Mouse (Mus musculus) CH12.LX (cell line): ENCODE results near the gene Mettl16. TPM values are rescaled to one million over a fixed set of nuclear protein-coding genes. Genes with fewer than 3 reads are reported as not detected.

Experiments
- DNase-seq: peaks from one replicate; pipeline ENCODE4 v3.0.0-alpha.2; 2013; ENCODE audit errors: extremely low read depth
- H3K27ac ChIP-seq: 2 replicates; pipeline ENCODE4 v1.5.1; 2012; ENCODE audit warnings: low read depth, mild to moderate bottlenecking, control low read depth, moderate library complexity; ENCODE audit not compliant: insufficient read depth
- H3K27me3 ChIP-seq: replicated peaks from 2 replicates; pipeline ENCODE3; 2012; ENCODE audit warnings: inconsistent platforms
- H3K36me3 ChIP-seq, 2 experiments: replicated peaks in 1 of 2; 2 replicates each; pipeline versions ENCODE3 to v1.6.1; 2012; ENCODE audit warnings: inconsistent platforms in 1 of 2, low read length in 1 of 2, mild to moderate bottlenecking in 1 of 2, mixed read lengths in 1 of 2, moderate library complexity in 1 of 2; ENCODE audit not compliant: control insufficient read depth in 1 of 2, insufficient read depth in 1 of 2
- H3K4me1 ChIP-seq, 2 experiments: 2 replicates each; pipeline ENCODE4 v1.6.1; 2012; ENCODE audit warnings: inconsistent platforms in 1 of 2, moderate library complexity in 1 of 2; ENCODE audit not compliant: insufficient read depth in 2 of 2, control insufficient read depth in 1 of 2
- H3K4me2 ChIP-seq: 2 replicates; pipeline ENCODE4 v1.6.1; 2012; ENCODE audit warnings: low read depth, mild to moderate bottlenecking, control low read depth; ENCODE audit not compliant: poor library complexity, insufficient read depth, severe bottlenecking
- H3K4me3 ChIP-seq, 3 experiments: fragments of 150-350 bp in 1 of 3; sonication (generic) in 1 of 3; replicated peaks in 1 of 3; 2 replicates each; pipeline versions ENCODE3 to v1.5.1; 2011 to 2012; ENCODE audit warnings: low read depth in 2 of 3, low read length in 2 of 3, mild to moderate bottlenecking in 2 of 3, moderate library complexity in 2 of 3, control low read depth in 1 of 3, improper control_type of control experiment in 1 of 3, inconsistent platforms in 1 of 3, mixed read lengths in 1 of 3; ENCODE audit not compliant: poor library complexity in 1 of 3
- H3K79me2 ChIP-seq: replicated peaks from 2 replicates; pipeline ENCODE4 v1.6.1; 2012; ENCODE audit warnings: mild to moderate bottlenecking, moderate library complexity; ENCODE audit not compliant: control insufficient read depth, poor library complexity, insufficient read depth, severe bottlenecking; ENCODE audit errors: extremely low read depth
- H3K9ac ChIP-seq: 2 replicates; pipeline ENCODE4 v1.6.1; 2012; ENCODE audit warnings: low read depth, mild to moderate bottlenecking, control low read depth, moderate library complexity; ENCODE audit not compliant: insufficient read depth
- H3K9me3 ChIP-seq: replicated peaks from 2 replicates; pipeline ENCODE3; 2012; ENCODE audit warnings: low read length, inconsistent platforms, mixed read lengths
- BHLHE40 ChIP-seq: IDR thresholded peaks from 2 replicates; pipeline ENCODE4 v1.6.1; 2011; ENCODE audit warnings: mild to moderate bottlenecking, low read depth, low read length, improper control_type of control experiment
- CHD1 ChIP-seq: IDR thresholded peaks from 2 replicates; pipeline ENCODE4 v1.6.1; 2012; ENCODE audit warnings: low read depth, low read length, improper control_type of control experiment, inconsistent platforms
- CHD2 ChIP-seq: IDR thresholded peaks from 2 replicates; pipeline ENCODE4 v1.6.1; 2011; ENCODE audit warnings: low read length, improper control_type of control experiment
- CTCF ChIP-seq, 2 experiments: IDR thresholded peaks in 1 of 2; conservative IDR thresholded peaks in 1 of 2; 2 replicates each; pipeline ENCODE4 v1.5.1; 2011 to 2012; ENCODE audit warnings: low read depth in 2 of 2, low read length in 2 of 2, improper control_type of control experiment in 1 of 2, inconsistent platforms in 1 of 2, mild to moderate bottlenecking in 1 of 2, moderate library complexity in 1 of 2
- E2F4 ChIP-seq: IDR thresholded peaks from 2 replicates; pipeline ENCODE4 v1.6.1; 2011; ENCODE audit warnings: low read depth, low read length, improper control_type of control experiment; ENCODE audit not compliant: insufficient replicate concordance
- ELF1 ChIP-seq: IDR thresholded peaks from 2 replicates; pipeline ENCODE4 v1.6.1; 2014; ENCODE audit warnings: low read depth, mild to moderate bottlenecking, inconsistent platforms, low read length, improper control_type of control experiment
- EP300 ChIP-seq: IDR thresholded peaks from 2 replicates; pipeline ENCODE4 v1.6.1; 2011; ENCODE audit warnings: low read length, improper control_type of control experiment
- ETS1 ChIP-seq: conservative IDR thresholded peaks from 2 replicates; pipeline ENCODE4 v1.6.1; 2012; ENCODE audit warnings: low read depth, mild to moderate bottlenecking, inconsistent platforms, low read length, improper control_type of control experiment, moderate library complexity
- GABPA ChIP-seq: IDR thresholded peaks from 2 replicates; pipeline ENCODE4 v1.6.1; 2012; ENCODE audit warnings: low read depth, low read length, improper control_type of control experiment, inconsistent platforms; ENCODE audit not compliant: insufficient replicate concordance
- HCFC1 ChIP-seq: IDR thresholded peaks from 2 replicates; pipeline ENCODE4 v1.6.1; 2012; ENCODE audit warnings: low read depth, mild to moderate bottlenecking, inconsistent platforms, low read length, improper control_type of control experiment
- IRF4 ChIP-seq: IDR thresholded peaks from 2 replicates; pipeline ENCODE4 v1.6.1; 2014; ENCODE audit warnings: low read depth, mild to moderate bottlenecking, inconsistent platforms, low read length, improper control_type of control experiment
- JUN ChIP-seq: IDR thresholded peaks from 2 replicates; pipeline ENCODE4 v1.6.1; 2011; ENCODE audit warnings: low read depth, mild to moderate bottlenecking, low read length, improper control_type of control experiment, moderate library complexity; ENCODE audit not compliant: insufficient read depth
- JUND ChIP-seq: conservative IDR thresholded peaks from 2 replicates; pipeline ENCODE4 v1.6.1; 2011; ENCODE audit warnings: low read depth, low read length, improper control_type of control experiment
- KAT2A ChIP-seq: IDR thresholded peaks from 2 replicates; pipeline ENCODE4 v1.6.1; 2012; ENCODE audit warnings: low read length, improper control_type of control experiment, inconsistent platforms; ENCODE audit not compliant: insufficient replicate concordance
- MAFK ChIP-seq: IDR thresholded peaks from 2 replicates; pipeline ENCODE4 v1.6.1; 2011; ENCODE audit warnings: low read length, improper control_type of control experiment; ENCODE audit not compliant: insufficient replicate concordance
- MAX ChIP-seq: IDR thresholded peaks from 2 replicates; pipeline ENCODE4 v1.6.1; 2011; ENCODE audit warnings: low read length, improper control_type of control experiment
- MAZ ChIP-seq: IDR thresholded peaks from 2 replicates; pipeline ENCODE4 v1.6.1; 2012; ENCODE audit warnings: low read depth, mild to moderate bottlenecking, inconsistent platforms, low read length, improper control_type of control experiment, moderate library complexity
- MEF2A ChIP-seq: IDR thresholded peaks from 2 replicates; pipeline ENCODE4 v1.6.1; 2014; ENCODE audit warnings: low read depth, mild to moderate bottlenecking, inconsistent platforms, low read length, improper control_type of control experiment, borderline replicate concordance
- MXI1 ChIP-seq: IDR thresholded peaks from 2 replicates; pipeline ENCODE4 v1.6.1; 2011; ENCODE audit warnings: mild to moderate bottlenecking, low read depth, low read length, improper control_type of control experiment
- MYC ChIP-seq: IDR thresholded peaks from 2 replicates; pipeline ENCODE4 v1.6.1; 2011; ENCODE audit warnings: low read depth, mild to moderate bottlenecking, improper control_type of control experiment, low read length
- NELFE ChIP-seq: IDR thresholded peaks from 2 replicates; pipeline ENCODE4 v1.6.1; 2011; ENCODE audit warnings: low read depth, low read length, improper control_type of control experiment
- NRF1 ChIP-seq: IDR thresholded peaks from 2 replicates; pipeline ENCODE4 v1.6.1; 2014; ENCODE audit warnings: low read depth, mild to moderate bottlenecking, inconsistent platforms, low read length, improper control_type of control experiment, moderate library complexity
- PAX5 ChIP-seq: IDR thresholded peaks from 2 replicates; pipeline ENCODE4 v1.6.1; 2012; ENCODE audit warnings: low read length, inconsistent platforms, mixed read lengths
- POLR2A ChIP-seq: IDR thresholded peaks from 2 replicates; pipeline ENCODE4 v1.6.1; 2011; ENCODE audit warnings: low read depth, mild to moderate bottlenecking, improper control_type of control experiment, low read length
- POLR2AphosphoS2 ChIP-seq: IDR thresholded peaks from 2 replicates; pipeline ENCODE4 v1.6.1; 2011; ENCODE audit warnings: low read depth, low read length, improper control_type of control experiment
- RAD21 ChIP-seq: IDR thresholded peaks from 2 replicates; pipeline ENCODE4 v1.6.1; 2011; ENCODE audit warnings: low read depth, mild to moderate bottlenecking, low read length, improper control_type of control experiment, moderate library complexity
- RCOR1 ChIP-seq: conservative IDR thresholded peaks from 2 replicates; pipeline ENCODE4 v1.6.1; 2012; ENCODE audit warnings: low read depth, mild to moderate bottlenecking, inconsistent platforms, low read length, improper control_type of control experiment
- SIN3A ChIP-seq: IDR thresholded peaks from 2 replicates; pipeline ENCODE4 v1.6.1; 2012; ENCODE audit warnings: low read length, improper control_type of control experiment, inconsistent platforms
- SMC3 ChIP-seq: IDR thresholded peaks from 2 replicates; pipeline ENCODE4 v1.6.1; 2011; ENCODE audit warnings: low read depth, low read length, improper control_type of control experiment
- TBP ChIP-seq: conservative IDR thresholded peaks from 2 replicates; pipeline ENCODE4 v1.6.1; 2011; ENCODE audit warnings: low read depth, low read length, improper control_type of control experiment
- TCF12 ChIP-seq: IDR thresholded peaks from 2 replicates; pipeline ENCODE4 v1.6.1; 2014; ENCODE audit warnings: low read depth, mild to moderate bottlenecking, inconsistent platforms, low read length, improper control_type of control experiment
- UBTF ChIP-seq: IDR thresholded peaks from 2 replicates; pipeline ENCODE4 v1.6.1; 2012; ENCODE audit warnings: low read depth, mild to moderate bottlenecking, inconsistent platforms, low read length, improper control_type of control experiment, moderate library complexity
- USF1 ChIP-seq: IDR thresholded peaks from 2 replicates; pipeline ENCODE4 v1.6.1; 2014; ENCODE audit warnings: low read depth, mild to moderate bottlenecking, inconsistent platforms, low read length, improper control_type of control experiment
- USF2 ChIP-seq: conservative IDR thresholded peaks from 2 replicates; pipeline ENCODE4 v1.6.1; 2011; ENCODE audit warnings: low read depth, low read length, improper control_type of control experiment
- ZC3H11A ChIP-seq: IDR thresholded peaks from 2 replicates; pipeline ENCODE4 v1.6.1; 2012; ENCODE audit warnings: low read depth, mild to moderate bottlenecking, inconsistent platforms, low read length, improper control_type of control experiment
- ZKSCAN1 ChIP-seq: IDR thresholded peaks from 2 replicates; pipeline ENCODE4 v1.6.1; 2012; ENCODE audit warnings: low read depth, inconsistent platforms, low read length, improper control_type of control experiment, borderline replicate concordance
- ZMIZ1 ChIP-seq: IDR thresholded peaks from 2 replicates; pipeline ENCODE4 v1.6.1; 2012; ENCODE audit warnings: low read depth, mild to moderate bottlenecking, inconsistent platforms, low read length, improper control_type of control experiment
- ZNF384 ChIP-seq: IDR thresholded peaks from 2 replicates; pipeline ENCODE4 v1.6.1; 2012; ENCODE audit warnings: low read depth, low read length, improper control_type of control experiment, inconsistent platforms
- dilution Hi-C: fragments of 300-500 bp; cut with MboI; formaldehyde crosslinking; loops from 2 replicates; pipeline ENCODE4 v1.14.3; 2020; ENCODE audit warnings: low sequenced_read_pairs; ENCODE audit not compliant: extremely low pct_unique_long_range_greater_than_20kb, extremely low pct_ligation_motif_present
- in situ Hi-C: fragments of 300-500 bp; cut with MboI; formaldehyde crosslinking; loops from 3 replicates; pipeline ENCODE4 v1.14.3; 2019; ENCODE audit warnings: low sequenced_read_pairs, low pct_ligation_motif_present, low pct_unique_long_range_greater_than_20kb, mixed read lengths
- polyA plus RNA-seq: library from polyadenylated mRNA; unstranded; fragments of >175 nt; gene quantifications from 2 replicates; pipeline ENCODE4 v1.2.1, GENCODE M21; 2012; ENCODE audit warnings: low read depth; ENCODE audit not compliant: insufficient read length
- total RNA-seq, 2 experiments: library from RNA; depleted of rRNA; stranded (reverse); fragments of 300-350 nt in 1 of 2; fragments of >200 nt in 1 of 2; gene quantifications; 2 replicates each; pipeline ENCODE4 v1.2.3; 2012 to 2014

Mettl16 gene
- total and polyA plus RNA-seq, 3 experiments = 79.3 to 119 (median 80.0) TPM

DNA sequence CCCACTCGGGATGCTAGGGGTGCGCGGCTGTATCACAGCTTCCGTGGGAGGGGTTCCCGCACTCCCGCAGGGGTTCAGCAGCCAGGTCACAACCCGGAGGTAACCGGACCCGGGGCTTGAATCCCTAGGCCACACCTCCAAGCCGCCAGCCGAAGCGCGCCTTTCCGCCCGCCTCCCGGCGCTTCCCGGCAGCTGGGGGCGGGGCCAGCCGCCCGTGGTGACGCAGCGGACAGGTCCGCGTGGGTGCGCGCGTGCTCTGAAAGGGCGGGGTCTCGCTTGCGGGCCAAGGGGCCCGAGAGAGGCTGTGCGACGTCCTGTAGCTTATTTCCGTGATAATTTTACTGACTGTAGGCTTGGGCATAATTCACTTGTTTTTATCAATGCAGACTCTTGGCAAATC lies 67.8 kb downstream of the Mettl16 start:
- Histone ChIP-seq H3K27ac (peak overlapping the region; percentile 77; the same call in 1 of the 2 replicates), H3K27me3 (no peaks in the 10 kb centered on the region), H3K4me3 (peak overlapping the region; percentile 57 to 64 (median 60)), H3K9me3 (no peaks in the 10 kb centered on the region), H3K36me3 (peaks cover 27 to 69% of the 10 kb centered on the region in 2 experiments), H3K4me2 (peak overlapping the region; percentile 48), H3K9ac (peak overlapping the region; percentile 51), H3K4me1 (peaks cover 24 to 66% of the 10 kb centered on the region in 2 experiments), H3K79me2 (peaks cover 3% of the 10 kb centered on the region)
- in situ Hi-C loops = loop anchor here (25.0 kb wide), 1 partner anchor 451 kb away; no protein-coding TSS in a partner anchor
- DNase-seq = peak; percentile 96
- TF ChIP-seq ETS1 (peak; percentile 34), JUND (no peak), MAX (peak; percentile 97), RAD21 (no peak), USF1 (peak; percentile 43), ZMIZ1 (no peak; the same call in none of the 2 replicates), RCOR1 (no peak), TBP (0 out of 2 replicates have a peak, but pooled peaks have one; percentile 59), KAT2A (no peak), ZC3H11A (no peak), JUN (no peak; the same call in 1 of the 2 replicates), TCF12 (no peak; the same call in 1 of the 2 replicates), HCFC1 (peak; percentile 59), SIN3A (peak; percentile 86), POLR2AphosphoS2 (no peak), PAX5 (no peak), MEF2A (peak; percentile 40; the same call in 1 of the 2 replicates), ZNF384 (no peak), MAFK (no peak; the same call in 1 of the 2 replicates), BHLHE40 (peak; percentile 81), ELF1 (peak; percentile 81; the same call in 1 of the 2 replicates), UBTF (no peak), NRF1 (peak; percentile 73), E2F4 (peak; percentile 52; the same call in 1 of the 2 replicates), USF2 (no peak; the same call in 1 of the 2 replicates), MXI1 (peak; percentile 97), CHD2 (0 out of 2 replicates have a peak, but pooled peaks have one; percentile 1), ZKSCAN1 (no peak), MAZ (peak; percentile 63; the same call in 1 of the 2 replicates), POLR2A (peak; percentile 85), MYC (peak; percentile 98), SMC3 (no peak), CHD1 (no peak), EP300 (peak; percentile 44; the same call in 1 of the 2 replicates), IRF4 (0 out of 2 replicates have a peak, but pooled peaks have one; percentile 50), CTCF (conservative IDR thresholded peaks at IDR 0.05 in 1 of 2, IDR thresholded peaks at IDR 0.05 in 1 of 2; ENCODE audit: low read depth in 2 of 2, low read length in 2 of 2) (no peak), GABPA (no peak), NELFE (peak; percentile 79; the same call in 1 of the 2 replicates)
- dilution Hi-C loops = no loop called here
